Mouse (Mus musculus) T-helper 17 cell (primary cell): ENCODE measurements around the gene Zfp580.

Source experiments
- in situ Hi-C, 2 experiments: fragments of 300-600 bp; cut with MboI, MseI; formaldehyde crosslinking; loops; 1 replicate in 1 of 2; 2 replicates in 1 of 2; pipeline ENCODE4 v1.15.1; 2025; ENCODE audit warnings: high pct_unique_total_duplicates in 2 of 2

Zfp580 gene

DNA sequence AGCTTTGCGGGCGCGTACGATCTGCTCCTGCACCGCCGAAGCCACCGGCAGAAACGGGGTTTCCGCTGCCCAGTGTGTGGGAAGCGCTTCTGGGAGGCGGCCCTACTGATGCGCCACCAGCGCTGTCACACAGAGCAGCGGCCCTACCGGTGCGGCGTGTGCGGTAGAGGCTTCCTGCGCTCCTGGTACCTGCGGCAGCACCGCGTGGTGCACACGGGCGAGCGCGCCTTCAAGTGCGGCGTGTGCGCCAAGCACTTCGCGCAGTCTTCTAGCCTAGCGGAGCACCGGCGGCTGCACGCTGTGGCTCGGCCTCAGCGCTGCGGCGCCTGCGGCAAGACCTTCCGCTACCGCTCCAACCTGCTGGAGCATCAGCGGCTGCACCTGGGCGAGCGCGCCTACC is 19.8 kb upstream of the Zfp580 start:
- in situ Hi-C loops = no loop called here

DNA sequence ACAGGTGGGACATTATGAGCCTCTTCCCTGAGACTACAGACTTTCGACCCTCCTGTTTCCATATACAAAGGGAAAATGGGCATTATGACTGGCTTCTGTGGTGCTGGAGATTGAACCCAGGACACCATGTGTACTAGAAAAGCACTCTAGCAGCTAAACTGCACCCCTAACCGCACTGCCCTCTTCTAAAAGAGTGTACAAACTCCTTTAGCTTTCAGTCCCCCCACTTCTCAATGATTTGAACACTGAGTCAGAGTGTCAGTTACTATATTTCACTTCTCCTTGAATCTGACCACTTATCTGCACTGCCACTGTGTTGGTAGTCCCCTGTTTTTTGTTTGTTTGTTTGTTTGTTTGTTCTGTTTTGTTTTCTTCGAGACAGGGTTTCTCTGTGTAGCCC is 17.5 kb upstream of the Zfp580 start, which contains the start of gene 4632433K11Rik:
Gene 4632433K11Rik, plus strand, starts transcription at position 301 of the 400 bp plus-strand sequence.
- in situ Hi-C loops = no loop called here

DNA sequence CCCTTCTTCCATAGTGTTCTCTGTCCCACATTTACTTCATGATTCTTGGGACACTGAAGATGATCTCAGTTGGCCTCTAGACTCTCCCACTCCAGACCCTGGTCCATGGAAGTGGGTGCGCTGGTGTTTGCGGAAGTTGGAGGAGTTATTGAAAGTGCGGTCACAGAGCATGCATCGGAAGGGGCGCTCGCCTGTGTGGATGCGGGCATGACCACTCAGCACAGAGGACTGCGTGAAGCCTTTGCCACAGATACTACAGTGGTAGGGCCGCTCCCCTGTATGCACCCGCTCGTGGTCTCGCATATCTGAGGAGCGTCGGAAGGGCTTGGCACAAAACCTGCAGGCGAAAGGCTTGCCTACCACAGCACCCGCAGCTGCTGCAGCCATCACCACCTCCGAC is 15.7 kb upstream of the Zfp580 start:
- in situ Hi-C loops = no loop called here

DNA sequence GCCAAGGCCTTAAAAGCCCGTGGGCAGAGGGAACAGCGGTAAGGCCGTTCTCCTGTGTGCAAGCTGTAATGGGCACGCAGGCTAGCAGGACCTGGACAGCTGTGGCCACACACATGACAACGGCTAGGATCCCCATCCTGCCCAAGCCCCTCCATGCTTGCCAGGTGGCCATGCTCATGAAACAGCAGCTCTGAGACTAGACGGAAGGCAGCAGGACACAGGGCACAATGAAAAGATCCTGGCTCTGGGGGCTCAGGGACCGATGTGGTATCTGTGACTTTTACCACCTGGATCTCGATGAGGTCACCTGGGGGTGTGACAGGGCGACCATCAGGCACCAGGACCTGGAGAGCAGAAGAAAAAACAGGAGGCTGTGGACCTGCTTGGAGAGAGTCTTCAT is 15.2 kb upstream of the Zfp580 start:
- in situ Hi-C loops = no loop called here

DNA sequence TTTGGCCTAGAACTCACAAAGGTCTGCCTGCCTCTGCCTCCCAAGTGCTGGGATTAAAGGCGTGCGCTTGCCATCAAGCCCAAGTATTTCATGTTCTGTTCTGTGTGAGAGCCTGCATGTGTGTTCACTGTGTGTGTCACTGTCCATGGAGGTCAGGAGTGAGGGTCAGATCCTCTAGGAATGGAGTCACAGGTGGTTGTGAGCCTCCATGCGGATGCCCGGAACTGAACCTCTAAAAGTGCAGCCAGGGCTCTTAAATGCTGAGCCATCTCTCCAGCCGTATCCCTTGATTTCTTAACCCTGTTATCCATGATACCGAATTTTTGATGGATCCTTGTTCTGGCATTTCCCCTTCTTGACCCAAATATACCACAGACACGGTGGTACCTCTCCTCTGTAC is 14.3 kb upstream of the Zfp580 start:
- in situ Hi-C loops = no loop called here

DNA sequence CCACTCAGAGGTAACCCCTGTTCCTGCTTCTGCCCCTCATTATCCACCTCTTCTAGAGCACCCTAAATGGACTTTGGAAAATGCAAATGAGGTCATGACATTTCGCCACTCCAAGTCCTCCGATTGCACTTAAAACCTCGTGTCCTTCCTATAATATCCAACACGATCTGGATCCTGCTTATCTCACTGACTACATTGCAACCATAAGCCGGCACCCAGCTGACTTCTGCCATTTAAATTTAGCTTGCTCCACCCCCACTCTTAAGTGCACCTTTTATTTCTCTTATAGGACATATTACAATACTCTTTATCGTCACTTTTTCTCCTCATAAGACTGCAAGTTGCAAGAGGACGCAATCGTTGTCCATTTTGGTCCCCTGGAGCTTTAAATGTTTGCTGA is 13.9 kb upstream of the Zfp580 start:
- in situ Hi-C loops = no loop called here

DNA sequence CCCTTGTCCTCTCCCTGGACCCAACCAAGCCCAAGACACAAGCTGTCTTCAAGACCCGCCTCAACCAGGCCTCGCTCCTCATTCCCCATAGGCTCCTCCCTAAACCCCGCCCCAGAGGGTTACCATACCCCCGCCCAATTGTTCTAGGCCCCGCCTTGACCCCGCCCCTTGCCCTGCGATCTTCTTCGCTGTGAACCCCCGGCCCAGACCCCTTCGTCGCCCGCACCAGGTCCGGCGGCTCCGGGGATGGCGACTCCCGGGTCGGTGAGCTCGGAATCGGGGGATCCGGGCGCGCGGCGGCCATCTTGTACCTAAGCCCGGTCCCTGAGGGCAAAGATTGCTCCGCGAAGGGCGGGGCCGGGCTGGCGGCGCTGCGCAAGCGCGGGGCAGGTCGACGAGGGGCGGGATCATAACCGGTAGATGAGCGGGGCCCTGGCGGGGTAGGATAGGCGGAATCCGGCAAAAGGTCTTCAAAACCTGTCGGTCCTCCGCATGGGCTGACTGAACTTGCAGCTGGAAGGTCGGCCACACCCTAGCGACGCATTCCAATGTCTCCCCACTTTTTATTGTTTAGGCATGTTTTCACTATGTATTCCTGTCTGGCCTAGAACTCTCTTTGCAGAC is 13.1 kb upstream of the Zfp580 start, which contains the start of gene Zfp784:
Gene Zfp784, minus strand, starts transcription at position 338 of the 624 bp plus-strand sequence.
- in situ Hi-C loops = no loop called here

DNA sequence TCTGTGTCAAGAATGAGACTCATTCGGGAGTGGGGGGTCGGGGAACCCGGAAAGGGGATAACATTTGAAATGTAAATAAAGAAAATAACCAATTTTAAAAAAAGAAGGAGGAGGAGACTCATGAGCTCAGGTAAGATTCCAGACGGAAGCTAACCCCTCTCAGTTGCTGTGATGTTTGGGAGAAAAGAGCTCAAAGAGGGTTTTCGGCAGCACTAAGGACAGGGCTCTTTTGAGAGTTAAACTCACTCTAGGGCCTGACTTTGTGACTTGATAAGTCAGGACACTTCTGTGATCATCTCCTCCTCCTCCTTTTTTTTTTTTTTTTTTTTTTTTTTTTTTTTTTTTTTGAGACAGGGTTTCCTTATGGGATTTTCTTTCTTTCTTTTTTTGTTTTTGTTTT is 12.4 kb upstream of the Zfp580 start:
- in situ Hi-C loops = no loop called here

DNA sequence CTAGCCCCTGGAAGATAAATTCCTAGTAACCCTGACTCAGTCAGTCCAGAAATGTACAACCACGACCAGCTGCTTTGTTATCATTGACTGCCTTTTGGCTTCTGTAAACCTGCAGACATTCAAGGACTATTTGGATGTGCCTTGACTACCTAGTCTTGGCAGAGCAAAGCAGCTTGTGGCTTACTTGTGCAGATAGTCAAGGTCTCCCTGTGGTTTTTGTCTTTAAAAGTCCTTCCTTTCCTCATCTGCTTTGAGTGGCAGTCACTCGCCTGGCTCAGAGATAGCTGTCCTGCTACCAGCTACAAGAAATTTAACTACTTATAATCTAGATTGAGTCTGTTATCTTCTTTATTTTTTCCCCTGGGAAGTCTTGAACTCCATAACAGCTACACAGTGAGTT is 6.4 kb upstream of the Zfp580 start:
- in situ Hi-C loops = no loop called here

DNA sequence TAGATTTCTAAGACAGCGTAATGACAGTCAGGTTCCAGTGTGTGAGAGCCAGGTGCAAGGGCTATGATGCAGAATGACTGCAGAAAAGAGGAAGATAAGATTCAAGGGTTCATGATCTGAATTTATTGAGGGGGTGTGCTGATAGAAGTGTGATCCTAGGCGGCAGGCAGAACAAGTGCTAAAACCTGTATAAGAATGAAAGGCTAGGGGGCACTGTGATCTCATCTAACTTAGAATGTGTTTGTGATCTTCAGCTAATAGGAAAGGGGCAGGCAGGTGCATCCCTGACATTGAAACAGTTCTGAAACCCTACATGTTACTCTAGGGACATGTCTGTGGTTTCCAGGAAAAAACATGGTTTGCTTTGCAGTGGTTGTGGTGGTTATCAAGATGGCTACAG is 5.2 kb upstream of the Zfp580 start:
- in situ Hi-C loops = no loop called here

DNA sequence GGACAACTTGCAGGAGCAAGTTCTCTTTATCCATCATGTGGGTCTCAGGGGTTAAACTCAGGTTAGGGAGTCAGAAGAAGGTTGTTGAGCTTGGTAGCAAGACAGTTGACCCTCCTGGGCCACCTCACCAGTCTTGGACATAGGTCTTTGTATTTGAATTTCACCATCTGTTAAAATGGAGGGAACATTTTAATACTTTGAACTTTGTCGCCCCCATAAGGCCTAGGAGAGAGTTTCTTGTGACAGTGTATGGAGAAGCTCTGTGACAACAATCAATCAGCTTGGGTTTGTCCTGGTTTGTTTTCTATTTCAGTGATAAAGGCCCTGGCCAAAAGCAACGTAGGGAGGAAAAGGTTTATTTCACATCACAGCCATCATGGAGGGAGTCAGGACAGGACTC is 4.0 kb upstream of the Zfp580 start:
- in situ Hi-C loops = no loop called here

DNA sequence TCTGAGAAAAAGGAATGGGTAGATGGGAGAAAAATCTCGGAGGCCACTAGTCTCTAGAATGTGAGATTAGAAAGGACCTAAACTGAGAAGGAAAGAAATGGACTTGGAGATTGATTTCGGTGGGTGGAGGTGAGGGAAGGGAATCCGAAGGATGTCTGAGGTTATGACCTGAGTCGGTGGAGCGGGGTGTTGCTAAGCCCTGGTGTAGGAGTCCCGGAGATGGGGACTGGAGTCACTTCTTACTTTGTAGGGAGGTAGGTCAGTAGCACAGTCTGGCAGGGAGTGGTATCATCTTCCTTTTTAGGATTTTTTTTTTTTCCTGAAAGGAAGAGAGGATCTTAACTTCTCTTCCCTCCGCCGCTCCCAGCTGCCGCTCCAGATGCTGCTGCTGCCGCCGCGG is 1.1 kb downstream of the Zfp580 start:
- in situ Hi-C loops = loop anchor here (5.0 to 25.0 kb wide), 4 partner anchors 110 to 1390 kb away; partner anchors contain the start of genes Leng1 (in 1 of the 2), Zfp444 (in 1 of the 2), Zfp667 (in 1 of the 2) and Zfp787 (in 1 of the 2)

DNA sequence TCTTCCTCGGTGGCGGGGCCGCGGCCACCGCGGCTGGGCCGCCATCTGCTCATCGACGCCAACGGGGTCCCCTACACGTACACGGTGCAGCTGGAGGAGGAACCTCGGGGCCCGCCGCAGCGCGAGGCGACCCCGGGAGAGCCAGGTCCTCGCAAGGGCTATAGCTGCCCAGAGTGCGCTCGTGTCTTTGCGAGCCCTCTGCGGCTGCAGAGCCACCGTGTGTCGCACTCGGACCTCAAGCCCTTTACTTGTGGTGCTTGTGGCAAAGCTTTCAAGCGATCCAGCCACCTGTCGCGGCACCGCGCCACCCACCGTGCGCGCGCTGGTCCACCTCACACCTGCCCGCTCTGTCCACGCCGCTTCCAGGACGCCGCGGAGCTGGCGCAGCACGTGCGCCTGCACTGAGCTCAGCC is 1.6 kb downstream of the Zfp580 start:
- in situ Hi-C loops = loop anchor here (5.0 to 25.0 kb wide), 4 partner anchors 111 to 1391 kb away; partner anchors contain the start of genes Leng1 (in 1 of the 2), Zfp444 (in 1 of the 2), Zfp667 (in 1 of the 2) and Zfp787 (in 1 of the 2)

DNA sequence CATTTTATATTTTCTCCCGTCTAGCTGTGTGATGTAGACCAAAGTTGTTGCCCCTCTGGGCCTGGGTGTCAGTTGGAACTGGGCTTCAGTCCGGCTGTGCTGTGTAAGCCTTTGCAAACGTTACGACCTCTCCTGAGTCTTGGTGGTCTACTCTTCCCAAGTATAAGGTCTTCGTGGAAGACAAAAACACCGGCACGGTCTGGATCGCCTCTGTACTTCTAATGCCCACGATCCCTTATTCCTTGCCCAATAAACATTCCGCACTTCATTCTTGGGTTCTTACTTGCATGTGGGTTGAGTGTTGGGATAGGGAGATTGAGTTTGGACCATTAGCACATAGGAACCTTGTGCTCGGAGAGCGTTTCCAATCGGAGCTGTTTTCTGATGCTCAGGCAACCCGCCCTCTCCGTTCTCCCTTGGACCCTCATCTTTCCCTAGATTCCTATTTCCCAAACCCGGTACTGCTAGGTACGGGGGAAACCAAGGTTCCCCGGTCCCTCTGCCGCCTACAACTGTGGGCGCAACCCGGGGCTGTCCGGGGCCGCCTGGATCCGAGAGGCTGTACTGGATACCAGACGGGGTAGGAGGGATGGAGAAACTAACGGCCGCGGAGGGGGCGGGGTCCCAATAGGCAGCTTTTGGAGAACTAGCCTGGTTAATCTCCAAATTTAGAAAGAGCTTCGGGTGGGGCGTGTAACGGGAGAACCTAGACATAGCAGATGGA is 2.3 kb downstream of the Zfp580 start:
- in situ Hi-C loops = loop anchor here (5.0 to 25.0 kb wide), 4 partner anchors 111 to 1391 kb away; partner anchors contain the start of genes Leng1 (in 1 of the 2), Zfp444 (in 1 of the 2), Zfp667 (in 1 of the 2) and Zfp787 (in 1 of the 2)

DNA sequence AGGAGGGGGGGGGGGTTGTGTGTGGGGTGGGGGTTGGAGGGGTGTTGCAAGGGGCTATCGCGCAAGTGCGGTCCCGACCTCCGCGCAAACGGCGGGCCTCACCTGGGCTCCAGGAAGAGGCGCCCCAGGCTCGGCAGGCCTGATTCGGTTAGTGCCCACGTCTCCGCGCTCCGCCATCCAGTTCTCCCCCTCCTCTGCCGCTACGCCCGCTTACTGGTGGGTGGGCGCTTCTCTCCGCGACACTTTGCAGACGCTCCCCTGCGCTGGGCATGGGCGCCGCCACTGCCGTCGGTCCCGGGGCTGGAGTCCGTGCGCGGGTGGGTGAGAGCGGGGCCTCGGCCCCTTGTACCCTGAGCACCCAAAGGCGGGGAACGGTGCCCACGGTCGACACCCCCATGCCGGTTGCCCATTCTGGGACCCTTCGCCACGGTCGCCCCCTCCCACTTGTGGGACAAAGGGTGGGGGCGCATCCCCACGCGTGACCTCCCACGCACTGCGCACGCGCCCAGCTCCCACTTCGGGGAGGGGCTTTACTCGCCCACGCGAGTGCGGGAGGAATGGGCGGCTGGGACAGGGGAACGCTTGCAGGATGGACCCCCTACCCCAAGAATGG is 5.4 kb downstream of the Zfp580 start:
- in situ Hi-C loops = loop anchor here (10.0 to 25.0 kb wide), 3 partner anchors 1106 to 1394 kb away; partner anchors contain the start of genes Leng1 (in 1 of the 2), Zfp444 (in 1 of the 2), Zfp667 (in 1 of the 2) and Zfp787 (in 1 of the 2)

DNA sequence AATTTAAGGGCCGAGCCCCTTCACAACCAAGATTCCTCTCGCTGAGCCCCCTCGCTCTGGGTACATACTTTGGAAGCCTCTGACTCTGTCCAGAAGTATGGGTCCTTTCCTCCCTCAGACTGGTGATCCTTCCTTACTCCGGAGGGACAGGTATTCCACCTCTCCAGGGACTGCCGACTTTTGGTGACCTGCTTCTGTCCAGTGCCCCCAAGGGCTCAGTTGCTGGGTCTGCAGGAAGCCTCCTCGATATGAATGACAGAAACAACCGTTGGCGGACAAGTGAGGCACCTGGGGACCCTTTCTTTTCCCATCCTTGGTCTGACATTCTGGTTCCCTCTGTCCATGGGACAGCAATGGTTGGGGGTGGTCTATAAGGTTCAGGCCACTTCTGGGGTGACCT is 6.0 kb downstream of the Zfp580 start:
- in situ Hi-C loops = loop anchor here (10.0 to 25.0 kb wide), 3 partner anchors 1105 to 1395 kb away; partner anchors contain the start of genes Leng1 (in 1 of the 2), Zfp444 (in 1 of the 2), Zfp667 (in 1 of the 2) and Zfp787 (in 1 of the 2)

DNA sequence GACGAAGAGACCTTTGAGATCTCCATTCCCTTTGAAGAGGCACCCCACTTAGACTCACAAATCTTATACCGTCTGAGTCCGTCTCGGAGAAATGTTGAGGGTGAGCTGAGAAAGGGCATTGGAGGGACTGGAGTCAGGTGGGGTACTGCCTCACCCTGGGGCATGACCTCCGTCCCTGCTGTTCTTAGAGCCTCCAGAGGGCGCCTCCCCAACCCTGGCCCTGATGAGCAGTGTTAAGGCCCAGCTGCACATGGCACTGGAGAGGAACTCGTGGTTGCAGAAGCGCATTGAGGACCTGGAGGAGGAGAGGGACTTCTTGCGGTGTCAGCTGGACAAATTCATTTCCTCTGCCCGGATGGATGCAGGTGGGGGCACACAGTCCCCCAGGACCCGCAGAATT is 6.5 kb downstream of the Zfp580 start:
- in situ Hi-C loops = loop anchor here (10.0 to 25.0 kb wide), 3 partner anchors 1104 to 1396 kb away; partner anchors contain the start of genes Leng1 (in 1 of the 2), Zfp444 (in 1 of the 2), Zfp667 (in 1 of the 2) and Zfp787 (in 1 of the 2)

DNA sequence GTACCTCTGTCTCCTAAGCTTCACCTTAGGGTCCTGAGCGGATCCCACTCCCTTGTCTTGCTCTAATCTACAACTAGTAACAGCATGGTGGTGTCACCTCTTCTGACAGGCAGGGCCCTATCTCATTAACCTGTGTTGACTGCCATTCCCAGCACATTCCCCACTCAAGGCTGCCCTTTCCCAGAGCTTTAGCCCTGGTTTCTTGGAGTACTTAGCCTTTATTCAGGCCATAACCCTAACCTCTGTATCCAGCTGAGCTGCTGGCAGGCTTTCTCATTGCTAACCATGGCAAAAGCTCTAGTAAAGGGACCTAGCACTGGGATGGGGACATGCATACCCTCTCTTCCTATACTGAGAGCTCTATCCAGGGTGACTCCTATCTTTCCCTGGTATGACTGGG is 7.3 kb downstream of the Zfp580 start:
- in situ Hi-C loops = loop anchor here (10.0 to 25.0 kb wide), 3 partner anchors 1104 to 1396 kb away; partner anchors contain the start of genes Leng1 (in 1 of the 2), Zfp444 (in 1 of the 2), Zfp667 (in 1 of the 2) and Zfp787 (in 1 of the 2)

DNA sequence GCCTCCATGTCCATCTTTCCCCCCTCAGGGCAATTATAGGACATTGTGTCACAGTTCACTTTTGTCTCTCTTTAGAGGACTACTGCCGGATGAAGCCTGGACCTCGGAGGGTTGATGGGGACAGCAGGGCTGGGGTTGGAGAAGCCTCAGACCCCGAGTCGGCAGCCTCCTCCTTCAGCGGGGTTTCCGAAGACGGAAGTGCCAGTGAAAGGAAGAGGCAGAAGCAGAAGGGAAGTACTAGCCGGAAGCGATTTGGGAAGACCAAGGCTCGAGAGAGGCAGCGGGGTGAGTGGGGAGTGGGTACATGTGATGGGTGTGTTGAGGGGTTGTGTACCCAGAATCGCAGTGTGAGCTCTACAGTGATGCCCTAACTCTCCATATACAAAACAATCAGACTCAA is 8.1 kb downstream of the Zfp580 start:
- in situ Hi-C loops = loop anchor here (10.0 to 25.0 kb wide), 3 partner anchors 1103 to 1397 kb away; partner anchors contain the start of genes Leng1 (in 1 of the 2), Zfp444 (in 1 of the 2), Zfp667 (in 1 of the 2) and Zfp787 (in 1 of the 2)

DNA sequence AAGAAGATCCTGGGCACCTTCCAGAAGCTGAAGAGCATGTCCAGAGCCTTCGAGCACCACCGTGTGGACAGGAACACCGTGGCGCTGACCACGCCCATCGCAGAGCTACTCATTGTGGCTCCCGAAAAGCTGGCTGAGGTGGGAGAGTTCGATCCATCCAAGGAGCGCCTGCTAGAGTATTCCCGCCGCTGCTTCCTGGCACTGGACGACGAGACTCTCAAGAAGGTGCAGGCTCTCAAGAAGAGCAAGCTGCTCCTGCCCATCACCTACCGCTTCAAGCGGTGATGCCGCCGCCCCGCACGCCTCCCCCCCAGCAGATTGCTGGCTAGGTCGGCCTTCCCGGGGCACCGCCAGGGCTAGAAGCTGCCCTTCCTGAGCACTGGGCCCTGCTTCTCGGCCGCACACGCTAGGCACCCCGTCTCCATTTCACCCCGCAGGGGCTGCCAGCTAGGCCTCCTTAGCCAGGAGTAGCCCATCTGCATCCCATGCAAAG is 8.9 kb downstream of the Zfp580 start:
- in situ Hi-C loops = loop anchor here (5.0 to 25.0 kb wide), 4 partner anchors 395 to 1398 kb away; partner anchors contain the start of genes Leng1 (in 1 of the 2), Ppp6r1 (in 1 of the 2), Zfp444 (in 1 of the 2) and Zfp787 (in 1 of the 2)
